Mouse (Mus musculus) intestine, postnatal 0 days (tissue): ENCODE data around the gene Gsg1l. TPM values are rescaled to one million over a fixed set of nuclear protein-coding genes. Genes with fewer than 3 reads are reported as not detected.

Experiments used
- ATAC-seq: fragments of 200-750 bp; cut with Nextera tagmentation; 2 replicates; pipeline ENCODE4 v1.8.0; 2017; ENCODE audit warnings: mild to moderate bottlenecking, moderate TSS enrichment, moderate library complexity
- H3K27ac ChIP-seq: fragments of 300-500 bp; sonication (generic); 2 replicates; pipeline ENCODE4 v1.5.1; 2014; ENCODE audit warnings: mild to moderate bottlenecking, low read depth, low read length, moderate library complexity
- H3K27me3 ChIP-seq: fragments of 300-500 bp; sonication (generic); replicated peaks from 2 replicates; pipeline ENCODE4 v1.6.1; 2014; ENCODE audit warnings: low read length, mixed read lengths; ENCODE audit not compliant: control insufficient read depth, insufficient read depth
- H3K36me3 ChIP-seq: fragments of 300-500 bp; sonication (generic); 2 replicates; pipeline ENCODE4 v1.6.1; 2014; ENCODE audit warnings: mild to moderate bottlenecking, moderate library complexity; ENCODE audit not compliant: control insufficient read depth, insufficient read depth
- H3K4me1 ChIP-seq: fragments of 300-500 bp; sonication (generic); replicated peaks from 2 replicates; pipeline ENCODE4 v1.6.1; 2014; ENCODE audit warnings: antibody characterized with exemption, low read length, mixed read lengths; ENCODE audit not compliant: control insufficient read depth, insufficient read depth
- H3K4me2 ChIP-seq: fragments of 300-500 bp; sonication (generic); replicated peaks from 2 replicates; pipeline ENCODE4 v1.6.1; 2014; ENCODE audit warnings: low read depth, mild to moderate bottlenecking, moderate library complexity
- H3K4me3 ChIP-seq: fragments of 300-500 bp; sonication (generic); 2 replicates; pipeline ENCODE4 v1.5.1; 2014; ENCODE audit warnings: low read depth, low read length
- H3K9ac ChIP-seq: fragments of 300-500 bp; sonication (generic); 2 replicates; pipeline ENCODE4 v1.6.1; 2014; ENCODE audit warnings: mild to moderate bottlenecking, low read depth, low read length
- H3K9me3 ChIP-seq: fragments of 300-500 bp; sonication (generic); 2 replicates; pipeline ENCODE4 v1.6.1; 2016; ENCODE audit warnings: mixed run types; ENCODE audit not compliant: control insufficient read depth
- CTCF ChIP-seq: sonication (generic); IDR thresholded peaks from 2 replicates; pipeline ENCODE4 v1.5.1; 2016; ENCODE audit warnings: low read depth, mild to moderate bottlenecking, control low read depth, antibody characterized with exemption, moderate library complexity
- WGBS: fragments of 180-500 bp; shearing (Covaris S2); extraction: QIAGEN DNeasy Blood & Tissue Kit; methylation state at CpG from one replicate; pipeline ENCODE4 v1.1.7; 2014; 5-methylcytosine and 5-hydroxymethylcytosine counted together
- polyA plus RNA-seq: library from polyadenylated mRNA; unstranded; fragments of >200 nt; fragmentation: Nextera tagmentation; extraction: Ambion mirVana; gene quantifications from 2 replicates; pipeline ENCODE4 v1.2.1, GENCODE M21; 2015

Gsg1l gene
- polyA plus RNA-seq, 1 experiment from 2014 or later: 0.52 TPM

- H3K36me3 ChIP-seq: peaks cover 15% of the 10 kb centered on the region
- H3K9me3 ChIP-seq: no peaks in the 10 kb centered on the region
- ATAC-seq: peak; percentile 19; the same call in 1 of the 2 replicates
- H3K27me3 ChIP-seq: no peaks in the 10 kb centered on the region
- 71% methylated on average over 5 of the region's 5 CpGs for WGBS
- H3K27ac ChIP-seq: no peak overlapping the region
- no peak overlapping the region for H3K4me3 ChIP-seq
- H3K4me1 ChIP-seq: no peaks in the 10 kb centered on the region
- no peak overlapping the region for H3K9ac ChIP-seq
- no peak for TF ChIP-seq CTCF
- H3K4me2 ChIP-seq: no peak overlapping the region
These were observed 14.4 kb upstream of the Gsg1l start for GRCm38 (mm10) chr7:126096596-126096995.

GRCm38 (mm10) chr7:126094738-126095137 is 12.5 kb upstream of the Gsg1l start:
- no peak for TF ChIP-seq CTCF
- Histone ChIP-seq H3K27me3 (no peaks in the 10 kb centered on the region), H3K4me3 (no peak overlapping the region), H3K27ac (no peak overlapping the region), H3K9ac (no peak overlapping the region), H3K36me3 (no peaks in the 10 kb centered on the region), H3K9me3 (no peaks in the 10 kb centered on the region), H3K4me2 (no peak overlapping the region), H3K4me1 (no peaks in the 10 kb centered on the region)
- ATAC-seq: no peak
- WGBS: 83% methylated on average over 5 of the region's 5 CpGs

- no peaks in the 10 kb centered on the region for H3K4me1 ChIP-seq
- H3K27ac ChIP-seq: no peak overlapping the region
- H3K4me3 ChIP-seq: no peak overlapping the region
- no peaks in the 10 kb centered on the region for H3K36me3 ChIP-seq
- ATAC-seq: no peak
- 52% methylated on average over 3 of the region's 3 CpGs for WGBS
- H3K9me3 ChIP-seq: no peaks in the 10 kb centered on the region
- TF ChIP-seq CTCF: no peak
- H3K9ac ChIP-seq: no peak overlapping the region
- H3K4me2 ChIP-seq: no peak overlapping the region
- H3K27me3 ChIP-seq: no peaks in the 10 kb centered on the region
These were observed 11.0 kb upstream of the Gsg1l start for GRCm38 (mm10) chr7:126093162-126093561.

GRCm38 (mm10) chr7:126089782-126090181 is 7.6 kb upstream of the Gsg1l start:
- H3K4me3 ChIP-seq: no peak overlapping the region
- H3K4me1 ChIP-seq: 0 out of 2 replicates have a peak, but pooled peaks cover 2% of the 10 kb centered on the region
- no peak for ATAC-seq
- H3K9ac ChIP-seq: no peak overlapping the region
- H3K36me3 ChIP-seq: no peaks in the 10 kb centered on the region
- H3K27ac ChIP-seq: no peak overlapping the region
- peak; percentile 87 for TF ChIP-seq CTCF
- H3K9me3 ChIP-seq: no peaks in the 10 kb centered on the region
- H3K4me2 ChIP-seq: no peak overlapping the region
- WGBS: 18% methylated on average over 6 of the region's 6 CpGs
- no peaks in the 10 kb centered on the region for H3K27me3 ChIP-seq

GRCm38 (mm10) chr7:126088155-126088554 is 5.9 kb upstream of the Gsg1l start:
- H3K4me1 ChIP-seq: 0 out of 2 replicates have a peak, but pooled peaks cover 2% of the 10 kb centered on the region
- 37% methylated on average over 3 of the region's 6 CpGs for WGBS
- no peak for ATAC-seq

GRCm38 (mm10) chr7:126087602-126088001 is 5.4 kb upstream of the Gsg1l start:
- Histone ChIP-seq H3K27me3 (peaks cover 12% of the 10 kb centered on the region), H3K9me3 (no peaks in the 10 kb centered on the region), H3K4me2 (no peak overlapping the region), H3K9ac (no peak overlapping the region), H3K27ac (no peak overlapping the region), H3K4me3 (no peak overlapping the region), H3K36me3 (no peaks in the 10 kb centered on the region), H3K4me1 (0 out of 2 replicates have a peak, but pooled peaks cover 2% of the 10 kb centered on the region)
- no peak for ATAC-seq
- no peak for TF ChIP-seq CTCF
- 62% methylated on average over 10 of the region's 10 CpGs for WGBS

More at GRCm38 (mm10) chr7:126088155-126088554, 5.9 kb upstream of the Gsg1l start:
- Histone ChIP-seq H3K4me2 (no peak overlapping the region), H3K27ac (no peak overlapping the region), H3K36me3 (no peaks in the 10 kb centered on the region), H3K9me3 (no peaks in the 10 kb centered on the region), H3K9ac (no peak overlapping the region), H3K27me3 (peaks cover 6% of the 10 kb centered on the region; the same call in 1 of the 2 replicates), H3K4me3 (no peak overlapping the region)
- peak; percentile 46 for TF ChIP-seq CTCF
